Mouse (Mus musculus): ENCODE data around the gene Eif4a3. TPM values are rescaled to one million over a fixed set of nuclear protein-coding genes. Genes with fewer than 3 reads are reported as not detected.

The Eif4a3 gene
- total and polyA plus RNA-seq, 3 experiments = 188 to 244 (median 241) TPM

Other genes starting within 250 kb of the Eif4a3 start
- not detected in 2 replicates for gene Cbx4, start 213.9 kb downstream of the Eif4a3 start, total RNA-seq (2014; fragmentation: Nextera tagmentation)
- not detected in 2 replicates for gene Cbx4, start 213.9 kb downstream of the Eif4a3 start, total RNA-seq (2017)
- 0.03 and 0.08 TPM in 2 replicates for gene Cbx4, start 213.9 kb downstream of the Eif4a3 start, polyA plus RNA-seq (2012)
- not detected in 2 replicates for gene Tbc1d16, start 71.6 kb downstream of the Eif4a3 start, total RNA-seq (2014; fragmentation: Nextera tagmentation)
- gene Tbc1d16, start 71.6 kb downstream of the Eif4a3 start, total RNA-seq (2017) = 0.05 and 0.06 TPM in 2 replicates
- gene Tbc1d16, start 71.6 kb downstream of the Eif4a3 start, polyA plus RNA-seq (2012) = not detected in 2 replicates
- gene Ccdc40, start 71.5 kb downstream of the Eif4a3 start, total RNA-seq (2014; fragmentation: Nextera tagmentation) = not detected in 2 replicates
- gene Ccdc40, start 71.5 kb downstream of the Eif4a3 start, total RNA-seq (2017) = 0.05 TPM in 1 of 2 replicates, not detected in the other
- gene Ccdc40, start 71.5 kb downstream of the Eif4a3 start, polyA plus RNA-seq (2012) = not detected in 2 replicates
- 59.7 and 71.2 TPM in 2 replicates for gene Gaa, start 32.2 kb downstream of the Eif4a3 start, total RNA-seq (2014; fragmentation: Nextera tagmentation)
- 27.5 and 28.1 TPM in 2 replicates for gene Gaa, start 32.2 kb downstream of the Eif4a3 start, total RNA-seq (2017)
- 95.7 and 102 TPM in 2 replicates for gene Gaa, start 32.2 kb downstream of the Eif4a3 start, polyA plus RNA-seq (2012)
- not detected in 2 replicates for gene Card14, start 7.7 kb upstream of the Eif4a3 start, total RNA-seq (2014; fragmentation: Nextera tagmentation)
- gene Card14, start 7.7 kb upstream of the Eif4a3 start, total RNA-seq (2017) = 0.11 TPM in 1 of 2 replicates, not detected in the other
- gene Card14, start 7.7 kb upstream of the Eif4a3 start, polyA plus RNA-seq (2012) = not detected in 2 replicates
- gene Sgsh, start 55.4 kb upstream of the Eif4a3 start, total RNA-seq (2014; fragmentation: Nextera tagmentation) = 14.5 and 22.4 TPM in 2 replicates
- gene Sgsh, start 55.4 kb upstream of the Eif4a3 start, total RNA-seq (2017) = 13.2 and 17.8 TPM in 2 replicates
- gene Sgsh, start 55.4 kb upstream of the Eif4a3 start, polyA plus RNA-seq (2012) = 26.5 and 26.6 TPM in 2 replicates
- 4.9 and 8.0 TPM in 2 replicates for gene Slc26a11, start 55.5 kb upstream of the Eif4a3 start, total RNA-seq (2014; fragmentation: Nextera tagmentation)
- 4.4 and 6.9 TPM in 2 replicates for gene Slc26a11, start 55.5 kb upstream of the Eif4a3 start, total RNA-seq (2017)
- gene Slc26a11, start 55.5 kb upstream of the Eif4a3 start, polyA plus RNA-seq (2012) = 4.9 and 5.2 TPM in 2 replicates
- gene Rnf213, start 93.0 kb upstream of the Eif4a3 start, total RNA-seq (2014; fragmentation: Nextera tagmentation) = 54.7 and 66.4 TPM in 2 replicates
- gene Rnf213, start 93.0 kb upstream of the Eif4a3 start, total RNA-seq (2017) = 39.7 and 46.3 TPM in 2 replicates
- gene Rnf213, start 93.0 kb upstream of the Eif4a3 start, polyA plus RNA-seq (2012) = 2.3 and 3.5 TPM in 2 replicates
- gene Endov, start 191.3 kb upstream of the Eif4a3 start, total RNA-seq (2014; fragmentation: Nextera tagmentation) = 12.4 and 16.6 TPM in 2 replicates
- gene Endov, start 191.3 kb upstream of the Eif4a3 start, total RNA-seq (2017) = 8.9 and 15.3 TPM in 2 replicates
- 14.4 and 15.9 TPM in 2 replicates for gene Endov, start 191.3 kb upstream of the Eif4a3 start, polyA plus RNA-seq (2012)
- gene Nptx1, start 247.7 kb upstream of the Eif4a3 start, total RNA-seq (2014; fragmentation: Nextera tagmentation) = not detected in 2 replicates
- gene Nptx1, start 247.7 kb upstream of the Eif4a3 start, total RNA-seq (2017) = 0.11 TPM in 1 of 2 replicates, not detected in the other
- gene Nptx1, start 247.7 kb upstream of the Eif4a3 start, polyA plus RNA-seq (2012) = not detected in 2 replicates